Mouse (Mus musculus) erythroblast, embryonic 14.5 days (primary cell): Measurements from ENCODE around the gene Adamts2.

Experiments used
- GATA1 ChIP-seq: IDR thresholded peaks from 2 replicates; pipeline ENCODE4 v1.6.1; 2012; ENCODE audit warnings: low read length, inconsistent platforms, mixed read lengths
- TAL1 ChIP-seq: IDR thresholded peaks from 3 replicates; pipeline ENCODE4 v1.6.1; 2012; ENCODE audit warnings: low read length, inconsistent platforms, mixed read lengths

DNA sequence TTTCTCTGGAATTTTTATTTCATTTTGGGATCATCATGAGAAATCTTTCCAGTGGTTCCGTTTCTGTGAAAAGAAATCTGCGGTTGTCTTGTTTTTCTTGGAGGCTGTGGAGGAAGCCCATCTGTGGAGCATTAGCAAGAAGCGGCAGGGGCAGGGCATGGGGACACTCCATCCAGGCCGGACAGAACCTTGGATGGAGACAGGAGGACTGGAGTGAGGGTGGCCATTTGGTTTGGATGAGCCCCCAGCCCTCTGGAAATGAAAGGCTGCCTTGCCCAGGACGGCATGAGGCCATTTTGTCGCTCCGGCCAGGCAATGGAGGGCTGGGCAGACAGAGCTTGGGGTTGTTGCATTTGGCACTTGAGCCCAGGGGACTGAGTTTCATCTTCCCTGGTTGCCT is 80.1 kb downstream of the Adamts2 start:
- TF ChIP-seq GATA1: no peak
- no peak for TF ChIP-seq TAL1
